Mouse (Mus musculus) gastrocnemius, postnatal 14 days (tissue): ENCODE results near the gene Dnttip1. TPM values are rescaled to one million over a fixed set of nuclear protein-coding genes. Genes with fewer than 3 reads are reported as not detected.

Experiments used
- DNase-seq: peaks from one replicate; pipeline ENCODE4 v3.0.0; 2021; ENCODE audit warnings: mixed read lengths
- intact Hi-C: fragments of 180-260 bp; cut with DNase I; formaldehyde crosslinking; loops from one replicate; pipeline ENCODE4 v1.15.1; 2025; ENCODE audit warnings: low total_unique reads
- total RNA-seq, 2 experiments: library from RNA; stranded (reverse); gene quantifications; 2 replicates each; pipeline ENCODE4 v1.2.3; 2021

Dnttip1 gene
- total RNA-seq, 2 experiments from 2014 or later: 23.4 to 26.6 TPM

DNA sequence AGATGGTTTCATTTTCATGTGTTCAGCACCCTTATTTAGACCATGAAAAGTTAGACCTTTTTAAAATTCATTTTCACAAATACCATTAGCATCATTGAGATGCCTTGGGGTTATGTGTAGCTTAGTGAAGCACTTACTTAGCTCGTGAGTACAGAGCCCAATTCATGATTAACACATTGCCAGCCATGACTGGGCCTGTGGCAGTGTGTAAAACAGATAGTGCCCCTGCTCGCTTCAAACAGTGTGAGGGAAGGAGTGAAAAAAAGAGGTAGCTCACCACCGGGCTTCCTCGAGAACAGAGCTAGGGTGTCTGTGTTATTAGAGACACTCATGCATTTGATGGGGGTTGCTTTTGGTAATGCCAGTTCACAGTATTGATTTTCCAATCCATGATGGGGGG is 2.4 kb downstream of the Dnttip1 start:
- intact Hi-C loops: no loop called here
- DNase-seq: no peak

DNA sequence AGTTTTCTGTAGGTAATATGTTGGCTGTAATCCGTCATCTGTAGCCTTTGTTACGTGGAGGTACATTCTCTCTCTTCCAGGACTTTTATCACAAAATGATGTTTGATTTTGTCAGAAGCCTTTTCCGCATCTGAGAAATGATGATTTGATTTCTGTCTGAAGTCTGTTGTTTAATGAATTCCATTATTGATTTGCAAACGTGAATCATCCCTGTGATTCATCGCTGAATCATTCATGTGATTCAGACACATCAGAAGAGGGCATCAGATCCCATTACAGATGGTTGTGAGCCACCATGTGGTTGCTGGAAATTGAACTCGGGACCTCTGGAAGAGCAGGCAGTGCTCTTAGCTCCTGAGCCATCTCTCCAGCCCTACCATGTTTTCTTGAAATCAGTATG is 3.2 kb downstream of the Dnttip1 start:
- intact Hi-C loops: no loop called here
- DNase-seq: no peak

DNA sequence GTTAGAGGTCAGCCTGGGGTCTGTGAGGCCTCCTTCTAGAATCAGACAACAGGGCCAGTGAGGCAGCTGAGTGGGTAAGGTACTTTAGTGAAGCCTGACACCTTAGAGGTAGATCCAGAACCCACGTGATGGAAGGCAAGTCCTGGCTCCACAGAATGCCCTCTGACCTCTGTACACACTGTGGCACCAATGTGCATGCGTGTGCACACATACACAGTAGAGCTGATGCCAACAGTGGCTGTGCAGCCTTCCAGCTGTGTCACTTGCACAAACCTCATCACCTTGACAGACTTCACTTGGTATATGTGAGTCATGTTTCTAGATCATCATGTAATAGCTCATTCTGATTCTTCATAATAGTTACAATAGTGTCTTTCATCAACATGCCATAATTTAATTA is 6.7 kb downstream of the Dnttip1 start:
- no peak for DNase-seq
- intact Hi-C loops: no loop called here

DNA sequence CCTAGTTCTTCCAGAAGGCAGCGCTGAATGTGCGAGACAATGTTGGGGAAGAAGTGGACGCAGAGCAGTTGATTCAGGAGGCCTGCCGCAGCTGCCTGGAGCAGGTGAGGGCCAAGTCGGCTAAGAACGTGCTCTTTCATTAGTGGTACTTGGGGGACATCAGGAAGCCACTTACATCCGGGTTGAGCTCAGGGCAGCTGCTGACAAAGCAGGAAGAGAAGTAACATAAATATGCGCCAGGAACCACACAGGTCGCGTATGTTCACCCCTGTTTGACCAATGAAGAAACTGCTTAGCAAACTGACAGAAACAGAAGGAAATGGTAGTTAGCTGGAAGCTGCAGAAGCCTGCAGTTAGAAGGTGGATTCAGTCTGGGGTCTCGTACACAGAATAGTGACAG is 8.3 kb downstream of the Dnttip1 start:
- no peak for DNase-seq
- intact Hi-C loops: no loop called here

DNA sequence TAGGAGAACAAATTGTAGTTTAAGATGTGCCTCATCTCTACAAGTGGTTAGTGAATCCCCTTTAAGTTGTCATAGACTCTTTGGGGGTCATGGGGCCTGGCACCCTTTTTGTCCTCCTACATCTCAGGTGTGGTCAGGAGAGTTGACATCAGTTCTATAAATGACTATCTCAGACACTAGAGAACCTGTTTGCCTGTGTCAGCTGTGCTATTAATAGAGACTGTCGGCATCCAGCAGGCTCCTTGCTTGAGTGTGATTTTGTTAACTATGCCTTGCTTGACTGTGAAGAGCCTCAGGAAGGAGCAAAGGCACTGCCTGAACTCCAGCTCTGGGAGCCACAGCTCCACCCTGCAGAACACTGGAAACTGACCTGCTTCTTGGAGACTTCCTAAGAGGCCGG is 9.0 kb downstream of the Dnttip1 start:
- no peak for DNase-seq
- intact Hi-C loops: no loop called here

DNA sequence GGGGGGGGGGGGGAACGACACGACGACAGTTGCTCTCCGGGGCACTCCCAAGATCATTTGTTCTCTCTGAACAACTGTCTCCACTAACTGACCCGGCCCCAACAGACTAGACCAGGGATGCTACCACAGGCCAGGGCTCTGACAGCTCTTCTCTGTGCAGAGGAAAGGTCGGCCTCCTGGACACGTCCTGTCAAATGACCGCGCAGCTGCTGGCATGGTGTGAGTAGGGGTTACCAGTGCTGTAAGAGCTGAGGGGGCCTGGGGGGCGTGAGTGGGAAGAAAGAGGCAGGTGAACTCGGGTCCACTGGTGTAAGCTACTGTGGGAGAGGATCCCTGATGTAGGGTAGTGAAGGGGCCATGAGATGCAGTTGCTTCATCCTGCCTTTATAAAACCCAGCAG is 12.1 kb downstream of the Dnttip1 start:
- intact Hi-C loops: no loop called here
- DNase-seq: no peak

DNA sequence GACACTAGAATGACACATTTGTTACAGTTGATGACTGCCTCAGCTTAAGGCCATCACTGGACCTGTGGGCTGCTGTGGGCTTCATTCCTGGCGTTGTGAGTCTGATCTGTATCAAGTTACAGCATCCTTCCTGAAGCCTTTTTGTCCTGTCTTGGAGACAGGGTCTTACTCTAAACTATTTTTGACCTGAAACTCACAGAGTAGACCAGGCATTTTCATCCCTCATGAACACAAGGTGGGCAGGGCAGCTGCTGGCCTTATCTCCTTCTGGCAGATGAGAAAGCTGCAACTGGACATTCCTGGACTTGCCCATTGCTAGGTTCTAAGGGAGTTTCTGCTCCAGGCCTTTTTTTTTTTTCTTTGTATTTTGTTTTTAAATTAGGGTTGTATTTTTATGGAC is 12.9 kb downstream of the Dnttip1 start:
- no peak for DNase-seq
- intact Hi-C loops: no loop called here

DNA sequence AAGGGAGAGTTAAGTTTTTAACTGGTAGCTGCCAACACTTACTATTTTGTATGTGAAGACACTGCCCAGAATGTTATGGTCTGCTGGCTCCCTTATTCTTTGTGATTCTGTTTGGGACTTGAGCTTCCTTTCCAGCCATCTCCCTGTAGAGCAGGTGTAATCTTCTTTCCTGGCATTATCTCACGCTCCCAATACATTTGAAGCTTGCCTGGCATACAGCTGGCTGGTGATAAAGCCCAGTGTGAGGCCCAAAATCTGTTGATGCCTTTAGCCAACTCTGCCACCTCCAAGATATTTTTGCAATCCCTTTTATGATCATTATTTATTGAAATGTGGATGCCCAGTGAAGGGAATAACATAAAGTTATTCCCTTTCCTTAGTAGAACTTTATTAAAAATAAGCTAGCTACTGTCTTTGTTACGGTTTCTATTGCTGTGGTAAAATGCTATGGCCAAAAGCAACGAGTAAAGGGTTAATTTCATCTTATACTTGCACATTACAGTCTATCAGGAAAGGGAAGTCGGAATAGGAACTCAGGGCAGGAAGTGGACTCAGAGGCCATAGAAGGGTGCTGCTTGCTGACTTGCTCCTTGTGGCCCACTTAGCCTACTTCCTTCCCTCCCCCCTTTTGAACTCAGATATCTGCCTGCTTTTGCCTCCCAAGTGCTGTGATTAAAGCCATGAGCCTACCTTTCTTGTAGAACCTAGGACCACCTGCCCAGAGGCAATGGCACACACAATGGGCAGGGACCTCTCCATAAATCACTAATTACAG is 14.5 kb downstream of the Dnttip1 start:
- DNase-seq: no peak
- intact Hi-C loops: no loop called here

DNA sequence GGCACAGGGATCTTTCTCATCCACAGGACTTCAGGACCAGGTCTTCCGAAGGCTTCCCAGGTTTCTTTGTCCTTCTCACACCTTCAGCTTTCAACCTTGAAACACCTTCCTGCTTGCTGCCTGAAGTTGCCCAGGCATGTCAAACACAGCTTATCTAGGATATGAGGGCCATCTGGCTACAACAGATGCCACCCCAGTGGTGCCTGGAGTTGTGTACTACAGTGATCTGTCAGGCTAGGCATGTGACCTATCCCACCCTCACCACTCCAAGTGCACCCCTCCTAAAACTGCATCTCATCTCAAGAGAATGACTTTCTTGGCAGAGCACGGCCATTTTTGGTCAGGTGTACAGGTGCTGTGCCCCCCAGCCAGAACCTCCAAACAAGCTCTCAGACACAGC is 15.7 kb downstream of the Dnttip1 start:
- no peak for DNase-seq
- intact Hi-C loops: no loop called here

DNA sequence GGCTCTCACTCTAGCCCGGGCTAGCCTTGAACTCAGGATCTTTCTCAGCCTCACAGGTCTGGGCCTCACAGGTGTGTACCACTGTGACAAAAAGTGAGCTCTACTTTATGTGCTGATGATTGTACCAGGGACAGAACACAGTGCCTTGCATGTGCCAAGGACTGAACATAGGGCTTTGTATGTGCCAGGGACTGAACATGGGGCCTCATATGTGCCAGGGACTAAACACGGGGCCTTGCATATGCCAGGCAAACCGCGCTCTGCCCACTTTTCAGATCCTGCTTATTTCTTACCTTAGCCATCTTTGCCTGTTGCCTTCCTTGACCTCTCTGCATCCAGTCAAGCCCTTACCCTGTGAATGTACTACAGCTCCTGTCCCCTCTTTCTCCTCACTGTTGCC is 16.2 kb downstream of the Dnttip1 start:
- intact Hi-C loops: no loop called here
- no peak for DNase-seq

DNA sequence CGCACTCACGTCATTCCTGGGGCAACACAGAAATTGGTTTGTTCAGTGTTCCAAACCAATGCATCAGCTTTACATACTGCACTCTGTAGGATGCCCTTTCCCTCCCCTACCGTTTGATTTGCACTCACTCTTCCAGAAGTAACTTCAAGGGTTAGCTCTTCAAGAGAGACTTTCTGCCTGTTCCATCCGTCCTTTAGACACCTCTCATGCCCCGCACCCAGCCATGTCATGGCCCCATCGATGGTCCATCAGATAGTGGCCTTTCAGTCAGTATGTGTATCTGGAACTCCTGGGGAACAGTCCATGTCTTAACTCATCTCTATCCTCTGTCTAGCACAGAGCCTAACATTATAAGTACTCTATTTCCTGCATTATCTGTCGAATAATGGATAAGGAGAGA is 16.8 kb downstream of the Dnttip1 start:
- DNase-seq: no peak
- intact Hi-C loops: no loop called here

DNA sequence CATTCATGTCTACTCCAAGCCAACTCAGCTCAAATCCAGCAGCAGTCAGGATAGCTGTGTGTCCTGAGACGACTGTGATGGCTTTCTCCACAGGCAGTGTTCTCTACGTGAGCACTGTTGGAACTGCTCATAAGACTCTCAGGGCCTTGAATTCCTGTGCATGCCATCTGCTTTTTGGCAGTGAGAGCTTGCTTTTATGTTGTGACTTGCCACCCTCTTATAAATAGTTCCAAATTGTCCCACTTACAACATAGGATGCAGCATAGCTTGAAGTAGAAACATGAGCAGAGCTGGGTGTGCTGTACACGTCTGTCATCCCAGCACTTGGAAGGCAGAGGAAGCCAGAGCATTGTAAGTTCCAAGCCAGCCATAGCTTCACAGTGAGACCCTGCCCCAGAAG is 20.1 kb downstream of the Dnttip1 start:
- no peak for DNase-seq
- intact Hi-C loops: no loop called here

DNA sequence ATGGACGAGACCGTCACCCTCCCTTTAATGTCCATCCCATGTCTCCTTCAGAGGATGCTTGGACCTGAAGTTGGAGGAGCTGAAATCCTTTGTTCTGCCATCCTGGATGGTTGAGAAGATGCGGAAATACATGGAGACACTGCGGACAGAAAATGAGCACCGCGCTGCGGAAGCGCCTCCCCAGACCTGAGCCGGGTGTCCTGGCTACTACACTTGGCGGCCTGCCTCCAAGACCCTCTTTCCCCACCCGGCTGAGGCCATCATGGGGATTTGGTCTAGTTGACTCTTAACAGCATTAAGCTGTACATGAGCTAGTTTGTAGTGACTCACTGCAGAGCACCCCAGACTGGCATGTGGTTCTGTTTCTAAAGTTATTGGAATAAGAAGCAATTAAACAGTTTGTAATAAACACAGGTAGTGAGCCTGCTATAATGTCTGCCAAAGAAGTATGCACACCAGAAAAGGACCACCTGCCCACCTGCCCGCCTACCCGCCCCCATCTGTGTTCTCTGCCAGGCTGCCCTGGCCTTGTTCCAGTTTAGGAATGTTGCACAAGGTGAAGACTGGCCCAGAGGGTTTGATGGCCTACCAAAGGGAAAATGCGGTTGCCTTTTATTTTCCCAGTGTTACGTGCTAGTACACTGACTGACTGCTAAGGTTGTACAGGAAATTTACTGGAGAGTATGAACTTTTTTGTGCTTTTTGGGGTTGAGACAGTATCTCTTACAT is 22.2 kb downstream of the Dnttip1 start:
- intact Hi-C loops: no loop called here
- DNase-seq: no peak

DNA sequence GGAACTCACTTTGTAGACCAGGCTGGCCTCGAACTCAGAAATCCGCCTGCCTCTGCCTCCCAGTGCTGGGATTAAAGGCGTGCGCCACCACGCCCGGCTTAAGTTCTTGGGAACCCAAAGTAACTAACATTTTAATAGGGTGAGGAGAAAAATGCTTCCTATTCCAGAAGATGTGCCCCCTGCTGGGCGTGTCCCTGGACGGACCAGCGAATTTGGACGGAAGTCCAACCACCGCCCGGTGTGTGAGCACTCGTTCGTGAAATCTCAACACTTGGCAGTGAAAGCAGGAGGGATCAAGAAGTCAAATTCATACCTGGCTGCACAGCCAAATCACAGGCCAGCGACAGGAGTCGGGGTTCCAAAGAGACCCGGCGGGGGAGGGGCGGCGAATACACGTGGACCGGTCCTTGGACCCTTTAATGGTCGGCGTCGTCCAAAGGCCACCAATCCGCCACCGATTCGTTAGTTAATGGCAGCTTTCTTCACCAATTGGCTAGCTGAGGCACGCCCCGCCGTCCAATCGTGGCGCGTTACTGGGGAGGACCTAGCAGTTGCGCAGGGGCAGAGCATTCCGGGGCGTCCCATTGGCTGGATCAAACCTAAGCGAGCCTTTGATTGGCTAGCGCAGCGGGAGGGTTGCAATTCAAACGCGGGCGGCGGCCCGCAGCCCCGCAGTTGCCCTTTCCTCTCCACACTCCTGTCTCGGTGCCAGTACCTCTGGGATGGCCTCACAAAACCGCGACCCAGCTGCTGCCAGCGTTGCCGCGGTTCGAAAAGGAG is 23.7 kb downstream of the Dnttip1 start, which contains the start of gene Ube2c:
Gene Ube2c, plus strand, starts transcription at position 641 of the 780 bp plus-strand sequence.
- intact Hi-C loops: no loop called here
- peak; percentile 97 for DNase-seq

DNA sequence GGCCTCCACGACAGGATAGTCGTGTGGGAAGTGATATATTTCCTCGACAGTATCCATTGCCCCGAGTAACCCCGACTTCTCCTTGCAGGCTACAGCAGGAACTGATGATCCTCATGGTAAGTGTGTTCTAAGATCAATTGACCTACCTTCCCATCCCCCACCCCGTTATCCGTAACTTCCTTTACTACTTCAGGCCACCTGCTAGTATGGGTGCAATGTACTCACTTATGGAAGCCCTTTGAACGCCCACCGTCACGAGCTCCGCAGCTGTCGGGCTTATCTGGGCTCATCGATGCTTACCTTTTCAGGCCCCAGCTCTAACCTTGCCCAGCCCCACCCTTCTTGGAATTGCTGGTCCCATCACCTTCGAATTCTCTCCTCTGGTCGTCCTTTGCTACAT is 24.5 kb downstream of the Dnttip1 start:
- DNase-seq: no peak
- intact Hi-C loops: no loop called here

DNA sequence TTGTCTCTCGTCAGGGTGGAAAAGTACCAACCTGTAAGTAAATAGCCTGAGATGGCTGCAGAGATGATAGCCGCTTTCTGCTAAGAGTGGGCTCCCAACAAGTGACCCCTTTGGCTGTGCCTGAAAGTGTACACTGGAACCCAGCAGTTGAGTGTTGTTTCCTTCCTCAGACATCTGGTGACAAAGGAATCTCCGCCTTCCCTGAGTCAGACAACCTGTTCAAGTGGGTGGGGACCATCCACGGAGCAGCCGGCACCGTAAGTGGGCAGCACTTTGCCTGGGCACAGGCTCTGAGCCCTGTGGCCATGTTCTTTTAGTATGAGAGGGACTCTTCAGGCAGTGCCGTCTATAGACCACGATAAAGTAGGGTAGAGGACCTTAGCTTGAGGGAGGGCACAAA is 25.3 kb downstream of the Dnttip1 start:
- intact Hi-C loops: no loop called here
- no peak for DNase-seq

DNA sequence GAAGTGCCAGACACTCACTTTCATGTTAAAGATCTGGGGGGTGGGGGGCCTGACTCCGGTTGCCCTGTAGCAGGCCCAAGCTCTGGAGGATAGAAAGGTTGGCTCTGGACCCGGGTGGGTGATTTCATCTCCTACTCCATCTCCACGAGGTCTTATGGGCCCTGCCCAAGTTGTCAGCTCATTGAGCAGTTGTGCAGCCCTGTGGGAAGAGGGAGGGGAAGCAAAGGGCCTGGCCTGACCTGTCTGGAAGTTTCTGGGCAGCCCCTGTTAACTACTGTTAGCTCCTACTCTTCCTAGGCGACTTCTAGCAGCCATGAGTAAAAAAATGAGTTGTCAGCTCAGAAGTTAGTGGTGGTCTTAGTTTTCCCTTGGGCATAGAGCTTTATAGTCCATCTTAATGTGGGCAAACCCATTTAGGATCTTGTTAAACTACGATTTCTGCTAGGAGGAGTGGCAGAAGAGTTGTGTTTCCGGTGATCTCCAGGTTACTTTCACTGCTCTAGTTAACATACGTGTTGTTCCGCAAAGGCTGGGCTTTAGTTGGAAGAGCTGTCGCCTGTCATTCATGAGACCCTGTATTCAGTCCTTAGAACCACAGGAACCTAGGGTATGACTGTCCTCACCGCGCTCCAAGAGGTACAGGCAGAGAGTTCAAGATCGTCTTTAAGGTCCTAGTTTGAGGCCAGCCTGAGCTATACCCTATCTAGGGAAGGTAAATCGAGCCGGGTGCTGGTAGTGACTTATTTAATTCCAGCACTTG is 27.6 kb downstream of the Dnttip1 start:
- no peak for DNase-seq
- intact Hi-C loops: no loop called here

DNA sequence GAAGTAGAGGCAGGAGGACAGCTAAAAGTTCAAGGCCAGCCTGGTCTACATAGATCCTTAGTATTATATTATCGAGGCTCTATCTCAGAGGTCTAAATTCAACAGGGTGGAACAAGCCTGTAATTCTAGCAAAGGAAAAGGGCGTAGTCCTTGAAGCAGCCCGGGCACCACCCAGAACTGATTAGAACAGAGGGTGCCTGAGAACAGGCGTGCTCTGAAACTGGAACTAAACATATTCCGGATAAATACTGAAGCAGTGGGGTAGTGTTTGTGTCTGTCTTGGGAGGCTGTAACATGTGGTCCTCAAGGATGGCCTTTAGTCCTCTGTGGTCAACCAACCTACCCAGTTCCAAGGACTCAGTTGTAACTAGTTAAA is 28.2 kb downstream of the Dnttip1 start:
- DNase-seq: no peak
- intact Hi-C loops: no loop called here

DNA sequence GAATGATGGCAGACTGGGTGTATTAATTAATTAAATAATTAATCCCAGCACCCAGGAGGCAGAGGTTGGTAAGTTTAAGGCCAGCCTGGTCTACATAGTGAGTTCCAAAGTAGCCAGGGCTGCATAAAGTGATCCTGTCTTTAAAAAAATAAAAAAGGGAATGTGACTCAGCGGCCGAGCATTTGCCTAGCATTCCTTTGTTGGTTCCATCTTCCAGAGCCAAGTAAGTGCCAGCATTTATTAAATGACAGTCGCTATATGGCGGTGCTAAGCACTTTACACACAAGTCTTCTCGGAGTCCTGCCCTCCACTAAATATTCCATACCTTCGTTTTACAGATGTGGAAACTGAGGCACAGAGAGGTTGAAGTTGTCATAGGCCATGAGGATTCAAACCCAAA is 30.3 kb downstream of the Dnttip1 start:
- intact Hi-C loops: no loop called here
- DNase-seq: no peak

DNA sequence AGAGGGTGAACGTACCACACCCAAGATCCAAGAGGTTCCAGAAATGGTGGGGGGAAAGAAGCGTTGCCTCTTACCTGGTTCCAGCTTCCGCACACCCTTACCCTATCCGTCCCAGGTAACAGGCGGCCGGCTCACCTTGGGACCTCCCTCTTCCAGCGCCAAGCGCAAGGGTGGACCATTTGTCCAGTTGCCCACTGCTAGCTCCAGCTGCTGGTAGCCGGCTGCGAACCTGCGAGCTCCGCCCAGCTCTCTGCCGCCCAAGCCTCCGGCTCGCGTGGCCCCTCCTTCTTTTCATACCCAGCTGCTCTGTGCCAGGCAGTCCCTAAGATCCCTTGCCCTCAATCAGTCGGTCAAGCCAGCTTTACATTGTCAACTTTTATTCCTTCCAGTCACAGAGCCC is 31.0 kb downstream of the Dnttip1 start:
- intact Hi-C loops: no loop called here
- no peak for DNase-seq
